Mouse (Mus musculus): Measurements from ENCODE around the gene Apoc1.

Gene Apoc1

DNA sequence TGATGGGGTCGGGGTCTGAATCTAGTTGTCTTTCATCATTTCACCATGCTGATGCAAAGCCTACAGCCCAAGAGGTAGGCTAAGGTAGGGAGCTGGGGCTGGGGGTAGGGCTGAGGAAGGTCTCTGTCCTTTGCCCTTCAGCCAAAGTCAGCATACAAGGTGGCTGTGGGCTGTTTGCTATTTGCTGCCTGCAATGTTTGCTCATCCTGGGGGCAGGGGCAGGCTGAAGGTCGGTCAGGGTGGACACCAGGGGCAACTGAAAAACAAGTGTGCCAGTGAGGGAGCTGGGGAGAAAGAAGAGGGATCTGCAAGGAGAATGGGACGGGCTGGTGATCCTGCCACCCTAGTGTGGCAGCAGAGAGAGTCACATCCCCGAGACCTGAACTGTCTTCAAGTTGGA, 7.1 kb downstream of the Apoc1 start:
- no peak for DNase-seq (ENCODE audit: low spot score)

DNA sequence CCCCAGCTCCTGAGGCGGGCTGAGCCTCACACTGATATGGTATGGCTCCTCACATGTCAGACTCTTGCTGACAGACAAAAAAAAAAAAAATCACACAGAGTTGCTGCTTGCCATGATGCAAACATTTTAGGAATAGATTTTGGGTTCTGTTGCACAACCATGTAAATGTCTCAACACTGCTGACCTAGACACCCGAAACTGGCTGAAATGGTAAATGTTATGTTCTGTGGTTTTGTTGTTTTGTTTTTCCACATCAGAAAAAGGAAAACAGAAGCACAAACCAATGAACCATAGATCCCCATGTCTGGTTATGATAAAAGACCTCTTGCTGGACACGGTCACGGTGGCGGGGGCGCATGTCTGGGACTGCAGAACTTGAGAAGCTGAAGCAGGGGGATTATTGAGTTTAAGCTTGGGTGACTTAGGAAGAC, 8.7 kb downstream of the Apoc1 start:
- no peak for DNase-seq (ENCODE audit: low spot score)

DNA sequence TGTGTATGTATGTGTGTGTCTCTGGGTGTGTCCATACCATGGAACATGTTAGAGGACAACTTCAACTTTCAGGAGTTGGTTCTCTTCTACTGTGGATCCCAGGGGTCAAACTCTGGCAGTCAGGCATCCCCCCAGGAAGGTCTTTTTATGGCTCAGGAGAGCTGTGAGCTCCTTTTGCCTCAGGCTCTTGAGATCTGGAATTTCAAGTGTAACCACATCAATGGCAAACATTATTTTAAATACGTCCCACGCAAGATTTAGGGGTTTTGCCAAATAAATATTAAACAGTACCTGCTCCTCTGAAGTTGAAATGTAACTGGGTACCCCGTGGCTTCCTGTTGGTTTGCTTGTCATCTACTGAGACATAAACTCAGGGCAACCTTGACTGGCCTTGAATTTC, 9.5 kb downstream of the Apoc1 start:
- no peak for DNase-seq (ENCODE audit: low spot score)

DNA sequence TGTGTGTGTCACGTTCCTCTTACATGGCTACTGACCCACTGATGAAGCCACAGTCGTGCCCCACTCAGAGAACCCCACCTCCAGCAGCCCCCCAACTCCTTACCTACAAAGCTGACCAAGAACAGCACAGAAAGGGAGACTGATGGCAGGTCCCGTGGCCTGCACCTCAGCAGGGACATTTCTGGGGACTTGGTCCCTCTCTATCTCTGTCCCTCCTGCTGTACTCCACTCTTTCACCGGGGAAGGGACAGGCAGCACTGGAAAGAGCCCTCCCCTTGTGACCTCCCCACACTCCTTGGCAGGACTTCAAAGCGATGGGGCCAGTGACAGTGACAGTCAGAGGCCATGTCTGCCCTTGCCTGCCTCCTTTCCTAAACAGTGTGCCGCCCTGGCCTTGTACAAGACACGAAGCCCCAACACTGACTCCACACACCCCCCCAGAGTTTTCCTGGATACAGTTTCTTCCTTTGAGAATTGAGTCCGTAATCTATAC, 11.2 kb downstream of the Apoc1 start, which contains the start of the genes Gm44805 and Apoc4:
TSS of gene Gm44805 (minus strand) at position 222 of the 493 bp plus-strand sequence.
TSS of gene Apoc4 (minus strand) at position 278 of the 493 bp plus-strand sequence.
- DNase-seq (ENCODE audit: low spot score), result no peak

GRCm38 (mm10) chr7:19680702-19681101, 11.8 kb downstream of the Apoc1 start:
- DNase-seq (ENCODE audit: low spot score), result no peak

DNA sequence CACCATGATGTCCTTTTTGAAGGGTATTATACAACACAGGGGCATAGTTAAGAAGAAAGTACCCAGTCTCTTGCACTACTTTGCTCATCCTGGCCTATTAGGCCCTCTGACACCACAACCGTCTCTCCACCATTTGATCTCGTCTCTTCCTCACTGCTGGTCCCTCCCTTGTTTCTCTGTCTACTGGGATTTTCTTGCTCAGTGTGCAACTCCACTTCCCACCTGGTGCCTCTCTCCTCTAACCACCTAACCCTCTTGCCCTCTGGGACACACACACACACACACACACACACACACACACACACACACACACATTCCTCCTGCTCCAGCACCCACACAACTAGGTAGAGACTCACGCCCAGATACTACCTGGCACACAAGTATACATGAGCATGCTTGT, 13.6 kb downstream of the Apoc1 start:
- DNase-seq (ENCODE audit: low spot score), result no peak

- no peak for DNase-seq (ENCODE audit: low spot score)
Observed at GRCm38 (mm10) chr7:19677872-19678271, 14.6 kb downstream of the Apoc1 start, which contains the start of gene Apoc2. TSS of gene Apoc2 (minus strand) at chr7:19677941.

GRCm38 (mm10) chr7:19676662-19677061, 15.8 kb downstream of the Apoc1 start:
- DNase-seq (ENCODE audit: low spot score), result peak; percentile 76

- DNase-seq (ENCODE audit: low spot score), result no peak
Observed at GRCm38 (mm10) chr7:19675824-19676223, 16.6 kb downstream of the Apoc1 start.

DNA sequence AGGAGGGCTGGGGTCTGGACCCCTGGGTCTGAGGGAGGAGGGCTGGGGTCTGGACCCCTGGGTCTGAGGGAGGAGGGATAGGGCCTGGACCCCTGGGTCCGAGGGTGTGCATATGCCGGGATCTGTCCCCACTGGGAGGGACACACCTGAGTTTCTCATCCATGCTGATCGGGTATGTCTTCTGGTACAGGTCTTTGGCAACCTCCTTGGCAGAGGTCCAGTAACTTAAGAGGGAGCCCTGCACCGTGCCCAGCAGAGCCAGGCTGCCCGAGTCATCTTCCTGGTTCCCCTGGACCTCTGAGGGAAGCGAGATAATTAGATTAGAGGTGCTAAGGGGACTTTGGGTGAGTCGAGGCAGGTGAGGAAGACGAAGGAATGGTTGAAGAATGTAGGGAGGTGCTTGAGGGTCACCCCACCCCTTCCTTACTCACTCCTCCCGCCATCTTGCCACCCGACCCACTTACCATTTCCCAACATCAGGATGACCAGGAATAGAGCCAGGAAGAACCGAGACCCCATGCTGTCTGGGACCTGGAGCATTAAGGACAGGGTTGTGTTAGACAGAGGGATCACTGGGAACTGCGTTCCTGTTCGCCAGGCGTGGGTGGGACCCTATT, 19.3 kb downstream of the Apoc1 start:
- DNase-seq (ENCODE audit: low spot score), result no peak

DNA sequence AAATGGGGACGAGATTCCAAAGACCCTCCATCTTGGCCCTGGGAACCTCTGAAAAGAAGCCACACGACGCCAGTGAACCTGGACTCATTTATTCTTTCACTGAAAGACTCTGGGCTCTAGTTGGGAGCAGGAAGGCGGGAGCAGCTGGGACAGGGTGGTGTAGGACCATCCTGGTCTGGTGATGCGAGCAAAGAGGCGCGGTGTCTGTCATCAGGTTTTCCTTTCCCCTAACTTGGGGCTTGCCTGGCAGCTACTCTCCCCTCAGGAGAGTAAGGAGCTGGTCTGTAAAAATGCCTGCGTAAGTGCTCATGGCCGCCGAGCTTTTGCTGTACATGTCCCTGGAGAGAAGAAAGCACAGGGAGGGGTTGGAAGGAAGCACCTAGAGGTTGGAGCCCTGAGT, 20.9 kb downstream of the Apoc1 start:
- DNase-seq (ENCODE audit: low spot score), result no peak

GRCm38 (mm10) chr7:19668947-19669721, 23.3 kb downstream of the Apoc1 start:
- peak; percentile 84 for DNase-seq (ENCODE audit: low spot score)

GRCm38 (mm10) chr7:19667434-19667833, 25.0 kb downstream of the Apoc1 start:
- no peak for DNase-seq (ENCODE audit: low spot score)

- DNase-seq (ENCODE audit: low spot score), result no peak
Observed at GRCm38 (mm10) chr7:19666750-19667149, 25.7 kb downstream of the Apoc1 start.

GRCm38 (mm10) chr7:19664955-19665841, 27.3 kb downstream of the Apoc1 start, which contains the start of gene Clptm1:
TSS of gene Clptm1 (minus strand) at chr7:19665033.
- DNase-seq (ENCODE audit: low spot score), result peak; percentile 97

DNA sequence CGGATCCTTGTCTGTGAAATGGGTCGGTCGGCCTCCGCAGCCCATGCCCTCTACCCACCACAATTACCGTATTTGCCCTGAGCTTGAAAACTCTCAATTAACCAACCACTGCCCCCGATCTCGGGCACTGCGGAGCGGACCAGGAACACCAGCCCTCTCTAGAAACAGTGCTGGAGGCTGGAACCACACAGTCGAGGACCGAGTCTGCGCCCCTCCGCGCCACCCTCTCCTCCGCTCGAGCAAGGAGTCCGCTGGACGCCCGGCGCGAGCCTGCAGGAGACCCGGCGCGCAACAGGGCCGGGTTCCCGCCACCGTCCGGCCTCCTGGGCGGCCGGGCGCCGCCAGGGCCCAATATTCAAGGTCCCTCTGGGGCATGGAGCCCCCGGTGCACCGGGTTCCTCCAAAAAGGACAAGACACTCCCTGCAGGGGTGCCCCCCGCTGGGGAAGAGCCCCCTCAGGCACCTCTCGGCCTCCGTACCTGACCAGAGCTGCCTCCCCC, 28.0 kb downstream of the Apoc1 start:
- DNase-seq (ENCODE audit: low spot score), result no peak

GRCm38 (mm10) chr7:19663940-19664339, 28.5 kb downstream of the Apoc1 start:
- DNase-seq (ENCODE audit: low spot score), result peak; percentile 37

GRCm38 (mm10) chr7:19652614-19653013, 39.8 kb downstream of the Apoc1 start:
- DNase-seq (ENCODE audit: low spot score), result no peak

DNA sequence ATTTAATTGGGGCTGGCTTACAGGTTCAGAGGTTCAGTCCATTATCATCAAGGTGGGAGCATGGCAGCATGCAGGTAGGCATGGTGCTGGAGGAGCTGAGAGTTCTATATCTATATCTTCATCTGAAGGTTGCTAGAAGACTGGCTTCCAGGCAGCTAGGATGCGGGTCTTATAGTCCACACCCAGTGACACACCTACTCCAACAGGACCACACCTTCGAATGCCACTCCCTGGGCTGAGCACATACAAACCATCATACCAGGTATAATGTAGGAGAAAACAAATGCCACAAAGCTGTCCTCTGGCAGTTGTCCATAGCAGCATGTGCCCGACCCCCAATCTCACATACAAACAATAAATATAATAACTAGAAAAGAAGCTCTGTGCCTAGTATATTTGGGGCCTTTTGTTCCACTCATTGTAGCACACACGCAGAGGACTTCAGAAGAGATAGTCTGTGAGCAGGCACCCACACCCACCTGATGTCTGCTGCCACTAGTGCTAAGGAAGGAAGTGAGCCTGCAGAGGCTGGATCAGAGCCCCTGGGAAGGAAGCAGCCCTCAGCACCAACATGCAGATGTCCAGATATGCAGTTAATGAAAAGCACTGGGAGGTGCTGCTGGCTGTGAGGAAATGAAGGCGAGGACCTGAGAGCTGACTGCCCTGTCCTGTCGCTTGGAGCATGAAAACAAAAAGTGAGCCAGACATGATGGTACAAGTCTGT, 41.2 kb downstream of the Apoc1 start:
- DNase-seq (ENCODE audit: low spot score), result no peak

DNA sequence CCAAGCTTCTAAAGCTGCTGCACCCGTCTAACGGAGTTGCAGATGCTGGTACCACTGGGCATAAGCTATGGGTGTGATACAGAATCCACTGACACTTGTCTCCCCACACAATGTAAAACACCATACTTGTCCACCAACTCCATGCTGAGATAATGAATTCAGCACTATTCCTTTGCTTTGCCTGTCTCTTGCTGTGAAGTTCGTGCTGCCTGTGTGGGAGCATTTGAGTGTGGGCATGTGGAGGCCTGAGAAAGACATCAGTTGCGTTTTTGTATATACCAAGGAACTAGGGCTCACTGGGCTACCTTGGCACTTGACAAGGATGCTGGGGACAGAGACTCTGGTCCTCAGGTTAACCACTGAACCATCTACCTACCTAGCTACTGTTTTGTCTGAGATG, 51.2 kb downstream of the Apoc1 start:
- DNase-seq (ENCODE audit: low spot score), result no peak

Data from testis, postnatal 14 days (tissue).